In genomic region chr19:46572951-46573937, GRCm38 (mm10) we compare ENCODE assay signal across 8 mouse cellular contexts. TPM values are rescaled to one million over a fixed set of nuclear protein-coding genes. Genes with fewer than 3 reads are reported as not detected.
A peak's percentile ranks its signal among the peaks of the same experiment; 100 is the strongest.
DNase-seq lines count a peak whose midpoint lies in the region; ATAC-seq and TF ChIP-seq lines count a peak whose summit lies in the region.

Arl3 (minus strand) TSS chr19:46573198.
Sfxn2 (plus strand) TSS chr19:46573365.

- H3K4me3 ChIP-seq in E14TG2a.4 (replicated peaks; ENCODE audit: low read length): peak within 1 kb of the TSS; percentile 89
- H3K4me3 ChIP-seq in forebrain, embryonic 12.5 days (replicated peaks): peak within 1 kb of the TSS; percentile 81
- peak within 1 kb of the TSS; percentile 81 for H3K4me3 ChIP-seq in heart, postnatal 0 days (ENCODE audit: low read depth, low read length)
- H3K4me3 ChIP-seq in liver, embryonic 16.5 days (ENCODE audit: low read depth, low read length): peak within 1 kb of the TSS; percentile 79
- H3K4me3 ChIP-seq in neural tube, embryonic 13.5 days: peak within 1 kb of the TSS; percentile 85
- H3K4me3 ChIP-seq in testis, adult 2 months (ENCODE audit: control insufficient read depth, low read depth, low read length): peak within 1 kb of the TSS; percentile 89

- peak; percentile 63; the same call in 1 of the 2 replicates for TF ChIP-seq EP300 in heart, postnatal 0 days (IDR thresholded peaks at IDR 0.05; ENCODE audit: low read depth)

- under 1% methylated on average over 64 of the region's 67 CpGs for WGBS in forebrain, embryonic 12.5 days
- under 1% methylated on average over 55 of the region's 67 CpGs for WGBS in heart, postnatal 0 days
- WGBS in liver, embryonic 16.5 days (ENCODE audit: insufficient replicate concordance): under 1% methylated on average over 57 of the region's 67 CpGs
- WGBS in neural tube, embryonic 13.5 days: under 1% methylated on average over 63 of the region's 67 CpGs

- DNase-seq in c-Kit-positive CD71-positive TER-119-positive erythroid progenitor cells, embryonic 14.5 days (ENCODE audit: low spot score): peak; percentile 96
- peak; percentile 97 for DNase-seq in heart, postnatal 0 days (ENCODE audit: low spot score)
- peak; percentile 95 to 98 for DNase-seq in kidney, postnatal 4 days

- H3K27ac ChIP-seq in forebrain, embryonic 12.5 days: peak within 1 kb of the TSS; percentile 81
- peak within 1 kb of the TSS; percentile 81 for H3K27ac ChIP-seq in heart, postnatal 0 days (ENCODE audit: low read depth)
- H3K27ac ChIP-seq in liver, embryonic 16.5 days (ENCODE audit: low read length): peak within 1 kb of the TSS; percentile 69
- peak within 1 kb of the TSS; percentile 89 for H3K27ac ChIP-seq in neural tube, embryonic 13.5 days (replicated peaks)
- peak within 1 kb of the TSS; percentile 67 for H3K27ac ChIP-seq in testis, adult 2 months (ENCODE audit: control insufficient read depth, insufficient read depth, low read depth, low read length)

- H3K36me3 ChIP-seq in E14TG2a.4 (ENCODE audit: insufficient read depth, low read length): no peaks in the 10 kb centered on the region
- no peaks in the 10 kb centered on the region for H3K36me3 ChIP-seq in forebrain, embryonic 12.5 days (replicated peaks)
- no peaks in the 10 kb centered on the region for H3K36me3 ChIP-seq in heart, postnatal 0 days (replicated peaks; ENCODE audit: control insufficient read depth, insufficient read depth, low read length)
- H3K36me3 ChIP-seq in liver, embryonic 16.5 days (ENCODE audit: control insufficient read depth, insufficient read depth): no peaks in the 10 kb centered on the region
- H3K36me3 ChIP-seq in neural tube, embryonic 13.5 days: no peaks in the 10 kb centered on the region
- no peaks in the 10 kb centered on the region for H3K36me3 ChIP-seq in testis, adult 2 months (ENCODE audit: control insufficient read depth, insufficient read depth, low read length)

- peak; percentile 63 for TF ChIP-seq POLR2A in testis, adult 2 months (IDR thresholded peaks at IDR 0.05; ENCODE audit: control insufficient read depth, low read depth, low read length)

- peak within 1 kb of the TSS; percentile 83 for H3K9ac ChIP-seq in forebrain, embryonic 12.5 days
- peak within 1 kb of the TSS; percentile 61 for H3K9ac ChIP-seq in heart, postnatal 0 days (replicated peaks; ENCODE audit: low read depth, low read length)
- H3K9ac ChIP-seq in liver, embryonic 16.5 days (ENCODE audit: low read depth, low read length): peak within 1 kb of the TSS; percentile 74
- peak within 1 kb of the TSS; percentile 93 for H3K9ac ChIP-seq in neural tube, embryonic 13.5 days

- no peak for TF ChIP-seq CTCF in E14TG2a.4 (conservative IDR thresholded peaks at IDR 0.05; ENCODE audit: low read length)
- TF ChIP-seq CTCF in heart, postnatal 0 days (IDR thresholded peaks at IDR 0.05; ENCODE audit: low read depth): peak; percentile 30
- TF ChIP-seq CTCF in testis, adult 2 months (IDR thresholded peaks at IDR 0.05; ENCODE audit: control insufficient read depth, insufficient read depth, insufficient replicate concordance, low read depth, low read length): peak; percentile 20; the same call in 1 of the 2 replicates

- no peaks in the 10 kb centered on the region for H3K27me3 ChIP-seq in E14TG2a.4 (ENCODE audit: insufficient read depth, low read length)
- H3K27me3 ChIP-seq in forebrain, embryonic 12.5 days: no peaks in the 10 kb centered on the region
- H3K27me3 ChIP-seq in heart, postnatal 0 days (ENCODE audit: control insufficient read depth, insufficient read depth, low read length): no peaks in the 10 kb centered on the region
- H3K27me3 ChIP-seq in liver, embryonic 16.5 days (ENCODE audit: control insufficient read depth, insufficient read depth, low read depth, low read length): no peaks in the 10 kb centered on the region
- H3K27me3 ChIP-seq in neural tube, embryonic 13.5 days: no peaks in the 10 kb centered on the region
- H3K27me3 ChIP-seq in testis, adult 2 months (ENCODE audit: control insufficient read depth, insufficient read depth, low read length): no peaks in the 10 kb centered on the region

- peak; percentile 97 for ATAC-seq in forebrain, embryonic 12.5 days (ENCODE audit: low FRiP score)
- peak; percentile 97 for ATAC-seq in heart, postnatal 0 days (ENCODE audit: insufficient read depth, low read depth)
- ATAC-seq in liver, embryonic 16.5 days (ENCODE audit: low read depth): peak; percentile 94
- ATAC-seq in neural tube, embryonic 13.5 days (ENCODE audit: low read depth): peak; percentile 97

- H3K9me3 ChIP-seq in E14TG2a.4 (ENCODE audit: low read length): no peaks in the 10 kb centered on the region
- no peaks in the 10 kb centered on the region for H3K9me3 ChIP-seq in forebrain, embryonic 12.5 days
- no peaks in the 10 kb centered on the region for H3K9me3 ChIP-seq in heart, postnatal 0 days (replicated peaks; ENCODE audit: control insufficient read depth, low read length)
- H3K9me3 ChIP-seq in liver, embryonic 16.5 days (replicated peaks; ENCODE audit: control insufficient read depth, low read length): no peaks in the 10 kb centered on the region
- no peaks in the 10 kb centered on the region for H3K9me3 ChIP-seq in neural tube, embryonic 13.5 days

- peaks cover 35% of the 10 kb centered on the region for H3K4me1 ChIP-seq in E14TG2a.4 (replicated peaks; ENCODE audit: low read depth, low read length)
- peaks cover 22% of the 10 kb centered on the region for H3K4me1 ChIP-seq in forebrain, embryonic 12.5 days
- H3K4me1 ChIP-seq in heart, postnatal 0 days (ENCODE audit: control insufficient read depth, insufficient read depth): peaks cover 5% of the 10 kb centered on the region
- H3K4me1 ChIP-seq in liver, embryonic 16.5 days (ENCODE audit: control insufficient read depth, low read depth, low read length): peaks cover 20% of the 10 kb centered on the region
- peaks cover 30% of the 10 kb centered on the region for H3K4me1 ChIP-seq in neural tube, embryonic 13.5 days (replicated peaks)
- H3K4me1 ChIP-seq in testis, adult 2 months (ENCODE audit: control insufficient read depth, insufficient read depth, low read length): peaks cover 11% of the 10 kb centered on the region

- H3K4me2 ChIP-seq in forebrain, embryonic 12.5 days: peak within 1 kb of the TSS; percentile 67
- H3K4me2 ChIP-seq in heart, postnatal 0 days (ENCODE audit: low read depth, low read length): peak within 1 kb of the TSS; percentile 78
- H3K4me2 ChIP-seq in liver, embryonic 16.5 days (ENCODE audit: low read depth, low read length): peak within 1 kb of the TSS; percentile 73
- peak within 1 kb of the TSS; percentile 91 for H3K4me2 ChIP-seq in neural tube, embryonic 13.5 days

RNA-seq across cellular contexts. Expression of gene Arl3, which starts in this region (rescaled TPM):
- polyA plus RNA-seq in forebrain, embryonic 12.5 days (2016; fragmentation: Nextera tagmentation; extraction: Ambion mirVana): 216 and 224 TPM in 2 replicates
- total RNA-seq in heart, postnatal 0 days (2014; rRNA removed; ENCODE audit: low replicate concordance): 37.2 and 38.2 TPM in 2 replicates
- polyA plus RNA-seq in heart, postnatal 0 days (2015; fragmentation: Nextera tagmentation; extraction: Ambion mirVana): 79.5 and 80.6 TPM in 2 replicates
- 23.6 and 27.1 TPM in 2 replicates for polyA plus RNA-seq in liver, embryonic 16.5 days (2015; fragmentation: Nextera tagmentation; extraction: Ambion mirVana)
- polyA plus RNA-seq in neural tube, embryonic 13.5 days (2015; fragmentation: Nextera tagmentation; extraction: Ambion mirVana): 208 and 217 TPM in 2 replicates
- polyA plus RNA-seq in testis, adult 2 months (2012; rRNA removed): 214 and 266 TPM in 2 replicates

RNA-seq across cellular contexts. Expression of gene Sfxn2, which starts in this region (rescaled TPM):
- polyA plus RNA-seq in forebrain, embryonic 12.5 days (2016; fragmentation: Nextera tagmentation; extraction: Ambion mirVana): 12.2 and 14.6 TPM in 2 replicates
- 4.2 and 5.9 TPM in 2 replicates for total RNA-seq in heart, postnatal 0 days (2014; rRNA removed; ENCODE audit: low replicate concordance)
- polyA plus RNA-seq in heart, postnatal 0 days (2015; fragmentation: Nextera tagmentation; extraction: Ambion mirVana): 4.6 and 5.1 TPM in 2 replicates
- polyA plus RNA-seq in liver, embryonic 16.5 days (2015; fragmentation: Nextera tagmentation; extraction: Ambion mirVana): 33.4 and 37.6 TPM in 2 replicates
- polyA plus RNA-seq in neural tube, embryonic 13.5 days (2015; fragmentation: Nextera tagmentation; extraction: Ambion mirVana): 10.6 and 12.9 TPM in 2 replicates
- polyA plus RNA-seq in testis, adult 2 months (2012; rRNA removed): 1.5 TPM in 2 replicates

Comparison
In these comparisons a context has a peak if more than half of its experiments do, and no peak if none do; other contexts are left out.
1. Peak in every context shown above with its lines: DNase-seq, ATAC-seq, H3K4me3 ChIP-seq and H3K27ac ChIP-seq.